Mouse (Mus musculus): ENCODE measurements around the gene Tmed4.
"Not testable (repeated sequence)": the region's sequence is repeated elsewhere in the genome, so short reads cannot be mapped to it uniquely, and the experiment has no call there.

The Tmed4 gene

GRCm38 (mm10) chr11:6273607-6274006 is 1.1 kb downstream of the Tmed4 start:
- no peak for DNase-seq (ENCODE audit: low read depth, low spot score)

- DNase-seq (ENCODE audit: low read depth, low spot score) = peak; percentile 95
These were observed 7.1 kb downstream of the Tmed4 start, which contains the start of gene Ddx56 for GRCm38 (mm10) chr11:6267320-6268254. Gene Ddx56, minus strand, starts transcription at chr11:6267772.

- no peak for DNase-seq (ENCODE audit: low read depth, low spot score)
These were observed 8.0 kb downstream of the Tmed4 start for GRCm38 (mm10) chr11:6266621-6267020.

DNA sequence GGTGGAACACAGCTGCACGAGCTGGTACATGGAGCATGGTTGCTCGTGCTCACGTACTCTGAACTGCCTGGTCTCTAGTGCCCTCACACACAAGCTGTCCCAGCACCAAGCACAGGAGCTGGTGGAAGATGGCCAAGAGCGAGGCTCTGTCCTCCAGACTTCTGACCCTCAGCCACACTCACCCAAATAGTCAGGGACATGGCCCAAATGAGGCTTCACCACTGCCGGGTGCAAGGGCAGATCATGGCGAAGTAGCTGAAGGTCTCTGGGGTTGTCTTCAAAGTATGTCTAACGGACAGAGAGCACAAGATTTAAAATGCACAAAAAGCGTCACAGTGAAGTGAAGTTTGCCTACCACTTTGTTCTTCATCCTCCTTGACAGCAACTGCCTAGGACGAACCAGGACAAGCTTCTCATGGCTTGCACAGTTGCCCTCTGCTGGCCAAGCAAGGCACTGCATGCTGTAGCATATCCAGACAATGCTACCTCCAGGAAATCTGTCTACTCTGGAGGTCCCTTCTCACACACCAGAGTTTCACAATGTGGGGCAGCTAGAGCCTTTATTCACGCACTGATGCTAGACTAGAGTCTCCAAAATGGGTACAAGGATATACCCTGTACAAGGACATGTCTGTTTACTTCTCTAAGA is 13.1 kb downstream of the Tmed4 start:
- peak; percentile 50 for DNase-seq (ENCODE audit: low read depth, low spot score)

DNA sequence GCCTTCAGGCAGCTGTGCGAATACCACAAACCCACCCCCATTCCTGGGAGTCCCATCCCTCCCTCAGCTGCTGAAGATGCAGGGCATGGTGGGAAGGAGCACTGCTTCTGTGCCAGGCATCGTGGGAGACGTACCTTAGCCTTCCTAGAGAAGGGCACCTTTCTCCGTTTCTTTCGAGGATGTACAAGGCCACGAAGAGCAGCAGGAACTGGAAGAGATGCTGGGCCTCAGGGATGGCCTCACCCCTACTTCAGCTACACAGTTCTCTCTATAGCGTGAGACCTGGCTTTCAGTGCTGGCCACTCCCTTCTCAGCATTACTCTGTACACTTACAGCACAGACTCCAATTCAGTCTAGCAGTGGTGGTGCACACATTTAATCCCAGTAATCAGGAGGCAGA is 15.3 kb downstream of the Tmed4 start:
- DNase-seq (ENCODE audit: low read depth, low spot score) = no peak

GRCm38 (mm10) chr11:6256490-6257072 is 18.1 kb downstream of the Tmed4 start:
- no peak for DNase-seq (ENCODE audit: low read depth, low spot score)

DNA sequence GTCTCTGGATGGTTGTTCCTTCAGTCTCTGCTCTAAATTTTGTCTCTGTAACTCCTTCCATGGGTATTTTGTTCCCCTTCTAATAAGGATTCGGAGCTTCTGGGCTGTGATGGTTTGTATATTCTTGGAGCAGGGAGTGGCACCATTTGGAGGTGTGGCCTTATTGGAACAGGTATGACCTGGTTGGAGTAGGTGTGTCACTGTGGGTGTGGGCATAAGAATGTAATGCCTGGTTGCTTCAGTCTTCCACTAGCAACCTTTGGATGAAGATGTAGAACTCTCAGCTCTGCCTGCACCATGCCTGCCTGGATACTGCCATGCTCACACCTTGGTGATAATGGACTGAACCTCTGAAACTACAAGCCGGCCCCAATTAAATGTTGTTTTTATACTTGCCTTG is 20.1 kb downstream of the Tmed4 start:
- DNase-seq (ENCODE audit: low read depth, low spot score) = not testable (repeated sequence)

GRCm38 (mm10) chr11:6252824-6253223 is 21.8 kb downstream of the Tmed4 start:
- DNase-seq (ENCODE audit: low read depth, low spot score) = no peak

- DNase-seq (ENCODE audit: low read depth, low spot score) = no peak
These were observed 22.4 kb downstream of the Tmed4 start for GRCm38 (mm10) chr11:6252248-6252647.

- DNase-seq (ENCODE audit: low read depth, low spot score) = no peak
These were observed 30.0 kb downstream of the Tmed4 start for GRCm38 (mm10) chr11:6244707-6245106.

DNA sequence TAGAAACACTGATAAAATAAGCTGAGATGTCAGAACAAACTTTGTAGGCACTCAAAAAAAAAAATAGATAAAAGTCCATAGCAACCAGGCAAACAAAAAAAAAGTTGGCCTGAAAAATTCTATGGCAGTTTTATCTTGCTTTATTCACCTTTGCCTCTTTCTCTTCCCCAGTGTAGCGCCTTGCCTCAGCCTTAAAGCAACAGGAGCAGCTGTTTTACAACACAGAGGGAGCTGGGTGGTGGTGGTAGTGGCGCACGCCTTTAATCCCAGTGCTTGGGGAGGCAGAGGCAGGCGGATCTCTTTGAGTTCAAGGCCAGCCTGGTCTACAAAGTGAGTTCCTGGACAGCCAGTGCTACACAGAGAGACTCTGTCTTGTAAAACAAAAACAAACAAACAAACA is 41.6 kb downstream of the Tmed4 start:
- no peak for DNase-seq (ENCODE audit: low read depth, low spot score)

DNA sequence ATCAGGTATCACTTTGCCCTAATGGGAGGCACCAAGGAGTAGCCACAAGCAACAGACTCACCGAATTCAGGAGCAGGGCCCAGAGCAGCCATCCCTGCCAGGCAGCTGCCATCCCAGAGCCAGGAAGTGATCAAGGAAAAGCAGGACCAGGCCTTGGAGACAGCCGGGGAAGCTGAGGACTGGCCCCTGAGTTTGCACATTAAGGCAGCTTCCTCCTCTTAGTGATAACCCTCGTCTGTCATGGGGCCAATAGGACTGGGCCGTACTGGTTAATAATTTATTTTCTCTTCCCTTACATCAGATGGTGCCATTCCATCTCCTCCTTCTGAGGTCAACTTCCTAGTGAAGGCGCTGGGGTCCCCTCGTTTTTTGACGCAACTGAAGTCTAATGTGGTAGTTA is 44.7 kb downstream of the Tmed4 start, which contains the start of gene Npc1l1:
TSS of gene Npc1l1 (minus strand) at position 132 of the 400 bp plus-strand sequence.
- DNase-seq (ENCODE audit: low read depth, low spot score) = no peak

GRCm38 (mm10) chr11:6224541-6225229 is 50.0 kb downstream of the Tmed4 start:
- DNase-seq (ENCODE audit: low read depth, low spot score) = no peak

GRCm38 (mm10) chr11:6222187-6222586 is 52.5 kb downstream of the Tmed4 start:
- DNase-seq (ENCODE audit: low read depth, low spot score) = no peak
